Mouse (Mus musculus): Measurements from ENCODE around the gene Galnt17. TPM values are rescaled to one million over a fixed set of nuclear protein-coding genes. Genes with fewer than 3 reads are reported as not detected.

Gene Galnt17
- polyA plus RNA-seq, 1 experiment from 2014 or later, result 10.9 TPM

GRCm38 (mm10) chr5:131177851-131178250 is 130.4 kb downstream of the Galnt17 start:
- no peak overlapping the region for H3K4me2 ChIP-seq (ENCODE audit: low read length)
- no peak overlapping the region for H3K4me3 ChIP-seq (replicated peaks; ENCODE audit: low read length)
- no peaks in the 10 kb centered on the region; the same call in 1 of the 2 replicates for H3K9me3 ChIP-seq (ENCODE audit: control insufficient read depth, low read length)
- H3K4me1 ChIP-seq (replicated peaks; ENCODE audit: control insufficient read depth, insufficient read depth, low read length), result peaks cover 8% of the 10 kb centered on the region
- no peaks in the 10 kb centered on the region for H3K36me3 ChIP-seq (ENCODE audit: control insufficient read depth, insufficient read depth)
- no peak overlapping the region for H3K9ac ChIP-seq (replicated peaks; ENCODE audit: low read depth, low read length)
- H3K27me3 ChIP-seq (replicated peaks; ENCODE audit: control insufficient read depth, insufficient read depth, low read length), result no peaks in the 10 kb centered on the region
- WGBS, result 66% methylated on average over 7 of the region's 7 CpGs
- H3K27ac ChIP-seq (ENCODE audit: low read length), result no peak overlapping the region
- ATAC-seq, result no peak

- 1% methylated on average over 2 of the region's 2 CpGs for WGBS
- Histone ChIP-seq H3K27ac (ENCODE audit: low read length) (no peak overlapping the region), H3K4me2 (ENCODE audit: low read length) (no peak overlapping the region), H3K9me3 (ENCODE audit: control insufficient read depth, low read length) (no peaks in the 10 kb centered on the region; the same call in 1 of the 2 replicates), H3K27me3 (replicated peaks; ENCODE audit: control insufficient read depth, insufficient read depth, low read length) (no peaks in the 10 kb centered on the region), H3K36me3 (ENCODE audit: control insufficient read depth, insufficient read depth) (no peaks in the 10 kb centered on the region), H3K4me1 (replicated peaks; ENCODE audit: control insufficient read depth, insufficient read depth, low read length) (peaks cover 8% of the 10 kb centered on the region), H3K9ac (replicated peaks; ENCODE audit: low read depth, low read length) (no peak overlapping the region), H3K4me3 (replicated peaks; ENCODE audit: low read length) (no peak overlapping the region)
- ATAC-seq, result peak; percentile 28; the same call in 1 of the 2 replicates
Measured at GRCm38 (mm10) chr5:131177168-131177567, 131.1 kb downstream of the Galnt17 start.

- H3K36me3 ChIP-seq (ENCODE audit: control insufficient read depth, insufficient read depth), result no peaks in the 10 kb centered on the region
- no peak overlapping the region for H3K27ac ChIP-seq (ENCODE audit: low read length)
- no peaks in the 10 kb centered on the region for H3K27me3 ChIP-seq (replicated peaks; ENCODE audit: control insufficient read depth, insufficient read depth, low read length)
- no peaks in the 10 kb centered on the region; the same call in 1 of the 2 replicates for H3K9me3 ChIP-seq (ENCODE audit: control insufficient read depth, low read length)
- no peak overlapping the region for H3K9ac ChIP-seq (replicated peaks; ENCODE audit: low read depth, low read length)
- H3K4me3 ChIP-seq (replicated peaks; ENCODE audit: low read length), result no peak overlapping the region
- H3K4me2 ChIP-seq (ENCODE audit: low read length), result no peak overlapping the region
- H3K4me1 ChIP-seq (replicated peaks; ENCODE audit: control insufficient read depth, insufficient read depth, low read length), result peaks cover 2% of the 10 kb centered on the region; the same call in 1 of the 2 replicates
- no peak for ATAC-seq
- 81% methylated on average over 6 of the region's 6 CpGs for WGBS
Measured at GRCm38 (mm10) chr5:131169186-131169585, 139.1 kb downstream of the Galnt17 start.

GRCm38 (mm10) chr5:131167366-131167765 is 140.9 kb downstream of the Galnt17 start:
- Histone ChIP-seq H3K9me3 (ENCODE audit: control insufficient read depth, low read length) (0 out of 2 replicates have a peak, but pooled peaks cover 4% of the 10 kb centered on the region), H3K27ac (ENCODE audit: low read length) (no peak overlapping the region), H3K4me1 (replicated peaks; ENCODE audit: control insufficient read depth, insufficient read depth, low read length) (0 out of 2 replicates have a peak, but pooled peaks cover 2% of the 10 kb centered on the region), H3K4me3 (replicated peaks; ENCODE audit: low read length) (no peak overlapping the region), H3K27me3 (replicated peaks; ENCODE audit: control insufficient read depth, insufficient read depth, low read length) (no peaks in the 10 kb centered on the region), H3K36me3 (ENCODE audit: control insufficient read depth, insufficient read depth) (no peaks in the 10 kb centered on the region), H3K4me2 (ENCODE audit: low read length) (no peak overlapping the region), H3K9ac (replicated peaks; ENCODE audit: low read depth, low read length) (no peak overlapping the region)
- 31% methylated on average over 5 of the region's 5 CpGs for WGBS
- peak; percentile 80 for ATAC-seq

GRCm38 (mm10) chr5:131165681-131166080 is 142.6 kb downstream of the Galnt17 start:
- Histone ChIP-seq H3K4me1 (replicated peaks; ENCODE audit: control insufficient read depth, insufficient read depth, low read length) (0 out of 2 replicates have a peak, but pooled peaks cover 2% of the 10 kb centered on the region), H3K27ac (ENCODE audit: low read length) (no peak overlapping the region), H3K36me3 (ENCODE audit: control insufficient read depth, insufficient read depth) (no peaks in the 10 kb centered on the region), H3K27me3 (replicated peaks; ENCODE audit: control insufficient read depth, insufficient read depth, low read length) (no peaks in the 10 kb centered on the region), H3K4me3 (replicated peaks; ENCODE audit: low read length) (no peak overlapping the region), H3K4me2 (ENCODE audit: low read length) (no peak overlapping the region), H3K9ac (replicated peaks; ENCODE audit: low read depth, low read length) (no peak overlapping the region), H3K9me3 (ENCODE audit: control insufficient read depth, low read length) (0 out of 2 replicates have a peak, but pooled peaks cover 4% of the 10 kb centered on the region)
- 35% methylated on average over 7 of the region's 7 CpGs for WGBS
- ATAC-seq, result no peak

GRCm38 (mm10) chr5:131157866-131158265 is 150.4 kb downstream of the Galnt17 start:
- 87% methylated on average over 4 of the region's 4 CpGs for WGBS

GRCm38 (mm10) chr5:131156323-131156722 is 152.0 kb downstream of the Galnt17 start:
- WGBS, result 66% methylated on average over 3 of the region's 3 CpGs
- no peak overlapping the region for H3K4me3 ChIP-seq (replicated peaks; ENCODE audit: low read length)
- no peak for ATAC-seq
- no peak overlapping the region for H3K9ac ChIP-seq (replicated peaks; ENCODE audit: low read depth, low read length)
- H3K4me1 ChIP-seq (replicated peaks; ENCODE audit: control insufficient read depth, insufficient read depth, low read length), result no peaks in the 10 kb centered on the region; the same call in 1 of the 2 replicates
- H3K27me3 ChIP-seq (replicated peaks; ENCODE audit: control insufficient read depth, insufficient read depth, low read length), result no peaks in the 10 kb centered on the region
- H3K9me3 ChIP-seq (ENCODE audit: control insufficient read depth, low read length), result no peaks in the 10 kb centered on the region
- no peaks in the 10 kb centered on the region for H3K36me3 ChIP-seq (ENCODE audit: control insufficient read depth, insufficient read depth)
- H3K27ac ChIP-seq (ENCODE audit: low read length), result no peak overlapping the region
- no peak overlapping the region for H3K4me2 ChIP-seq (ENCODE audit: low read length)

More at GRCm38 (mm10) chr5:131157866-131158265, 150.4 kb downstream of the Galnt17 start:
- Histone ChIP-seq H3K27ac (ENCODE audit: low read length) (no peak overlapping the region), H3K4me3 (replicated peaks; ENCODE audit: low read length) (no peak overlapping the region), H3K9ac (replicated peaks; ENCODE audit: low read depth, low read length) (no peak overlapping the region), H3K27me3 (replicated peaks; ENCODE audit: control insufficient read depth, insufficient read depth, low read length) (no peaks in the 10 kb centered on the region), H3K9me3 (ENCODE audit: control insufficient read depth, low read length) (no peaks in the 10 kb centered on the region), H3K4me2 (ENCODE audit: low read length) (no peak overlapping the region), H3K36me3 (ENCODE audit: control insufficient read depth, insufficient read depth) (no peaks in the 10 kb centered on the region), H3K4me1 (replicated peaks; ENCODE audit: control insufficient read depth, insufficient read depth, low read length) (no peaks in the 10 kb centered on the region; the same call in 1 of the 2 replicates)
- ATAC-seq, result no peak

- Histone ChIP-seq H3K27ac (ENCODE audit: low read length) (no peak overlapping the region), H3K4me2 (ENCODE audit: low read length) (no peak overlapping the region), H3K27me3 (replicated peaks; ENCODE audit: control insufficient read depth, insufficient read depth, low read length) (no peaks in the 10 kb centered on the region), H3K9me3 (ENCODE audit: control insufficient read depth, low read length) (no peaks in the 10 kb centered on the region), H3K4me3 (replicated peaks; ENCODE audit: low read length) (no peak overlapping the region), H3K36me3 (ENCODE audit: control insufficient read depth, insufficient read depth) (no peaks in the 10 kb centered on the region), H3K4me1 (replicated peaks; ENCODE audit: control insufficient read depth, insufficient read depth, low read length) (no peaks in the 10 kb centered on the region), H3K9ac (replicated peaks; ENCODE audit: low read depth, low read length) (no peak overlapping the region)
- WGBS, result 45% methylated on average over 4 of the region's 4 CpGs
- no peak for ATAC-seq
Measured at GRCm38 (mm10) chr5:131142606-131143005, 165.7 kb downstream of the Galnt17 start.

GRCm38 (mm10) chr5:131134809-131135208 is 173.5 kb downstream of the Galnt17 start:
- Histone ChIP-seq H3K4me3 (replicated peaks; ENCODE audit: low read length) (no peak overlapping the region), H3K36me3 (ENCODE audit: control insufficient read depth, insufficient read depth) (no peaks in the 10 kb centered on the region), H3K4me1 (replicated peaks; ENCODE audit: control insufficient read depth, insufficient read depth, low read length) (0 out of 2 replicates have a peak, but pooled peaks cover 2% of the 10 kb centered on the region), H3K9ac (replicated peaks; ENCODE audit: low read depth, low read length) (no peak overlapping the region), H3K27ac (ENCODE audit: low read length) (peak overlapping the region; percentile 84; the same call in 1 of the 2 replicates), H3K4me2 (ENCODE audit: low read length) (no peak overlapping the region), H3K27me3 (replicated peaks; ENCODE audit: control insufficient read depth, insufficient read depth, low read length) (no peaks in the 10 kb centered on the region), H3K9me3 (ENCODE audit: control insufficient read depth, low read length) (peaks cover 4% of the 10 kb centered on the region)
- ATAC-seq, result peak; percentile 83
